Mouse (Mus musculus) CH12.LX (cell line): ENCODE measurements around the gene Robo1. TPM values are rescaled to one million over a fixed set of nuclear protein-coding genes. Genes with fewer than 3 reads are reported as not detected.

Experiments used
- DNase-seq: peaks from one replicate; pipeline ENCODE4 v3.0.0-alpha.2; 2013; ENCODE audit errors: extremely low read depth
- H3K27ac ChIP-seq: 2 replicates; pipeline ENCODE4 v1.5.1; 2012; ENCODE audit warnings: low read depth, mild to moderate bottlenecking, control low read depth, moderate library complexity; ENCODE audit not compliant: insufficient read depth
- H3K27me3 ChIP-seq: replicated peaks from 2 replicates; pipeline ENCODE3; 2012; ENCODE audit warnings: inconsistent platforms
- H3K36me3 ChIP-seq, 2 experiments: replicated peaks in 1 of 2; 2 replicates each; pipeline versions ENCODE3 to v1.6.1; 2012; ENCODE audit warnings: inconsistent platforms in 1 of 2, low read length in 1 of 2, mild to moderate bottlenecking in 1 of 2, mixed read lengths in 1 of 2, moderate library complexity in 1 of 2; ENCODE audit not compliant: control insufficient read depth in 1 of 2, insufficient read depth in 1 of 2
- H3K4me1 ChIP-seq, 2 experiments: 2 replicates each; pipeline ENCODE4 v1.6.1; 2012; ENCODE audit warnings: inconsistent platforms in 1 of 2, moderate library complexity in 1 of 2; ENCODE audit not compliant: insufficient read depth in 2 of 2, control insufficient read depth in 1 of 2
- H3K4me2 ChIP-seq: 2 replicates; pipeline ENCODE4 v1.6.1; 2012; ENCODE audit warnings: low read depth, mild to moderate bottlenecking, control low read depth; ENCODE audit not compliant: poor library complexity, insufficient read depth, severe bottlenecking
- H3K4me3 ChIP-seq, 3 experiments: fragments of 150-350 bp in 1 of 3; sonication (generic) in 1 of 3; replicated peaks in 1 of 3; 2 replicates each; pipeline versions ENCODE3 to v1.5.1; 2011 to 2012; ENCODE audit warnings: low read depth in 2 of 3, low read length in 2 of 3, mild to moderate bottlenecking in 2 of 3, moderate library complexity in 2 of 3, control low read depth in 1 of 3, improper control_type of control experiment in 1 of 3, inconsistent platforms in 1 of 3, mixed read lengths in 1 of 3; ENCODE audit not compliant: poor library complexity in 1 of 3
- H3K79me2 ChIP-seq: replicated peaks from 2 replicates; pipeline ENCODE4 v1.6.1; 2012; ENCODE audit warnings: mild to moderate bottlenecking, moderate library complexity; ENCODE audit not compliant: control insufficient read depth, poor library complexity, insufficient read depth, severe bottlenecking; ENCODE audit errors: extremely low read depth
- H3K9ac ChIP-seq: 2 replicates; pipeline ENCODE4 v1.6.1; 2012; ENCODE audit warnings: low read depth, mild to moderate bottlenecking, control low read depth, moderate library complexity; ENCODE audit not compliant: insufficient read depth
- H3K9me3 ChIP-seq: replicated peaks from 2 replicates; pipeline ENCODE3; 2012; ENCODE audit warnings: low read length, inconsistent platforms, mixed read lengths
- BHLHE40 ChIP-seq: IDR thresholded peaks from 2 replicates; pipeline ENCODE4 v1.6.1; 2011; ENCODE audit warnings: mild to moderate bottlenecking, low read depth, low read length, improper control_type of control experiment
- CHD2 ChIP-seq: IDR thresholded peaks from 2 replicates; pipeline ENCODE4 v1.6.1; 2011; ENCODE audit warnings: low read length, improper control_type of control experiment
- CTCF ChIP-seq, 2 experiments: IDR thresholded peaks in 1 of 2; conservative IDR thresholded peaks in 1 of 2; 2 replicates each; pipeline ENCODE4 v1.5.1; 2011 to 2012; ENCODE audit warnings: low read depth in 2 of 2, low read length in 2 of 2, improper control_type of control experiment in 1 of 2, inconsistent platforms in 1 of 2, mild to moderate bottlenecking in 1 of 2, moderate library complexity in 1 of 2
- E2F4 ChIP-seq: IDR thresholded peaks from 2 replicates; pipeline ENCODE4 v1.6.1; 2011; ENCODE audit warnings: low read depth, low read length, improper control_type of control experiment; ENCODE audit not compliant: insufficient replicate concordance
- ELF1 ChIP-seq: IDR thresholded peaks from 2 replicates; pipeline ENCODE4 v1.6.1; 2014; ENCODE audit warnings: low read depth, mild to moderate bottlenecking, inconsistent platforms, low read length, improper control_type of control experiment
- ETS1 ChIP-seq: conservative IDR thresholded peaks from 2 replicates; pipeline ENCODE4 v1.6.1; 2012; ENCODE audit warnings: low read depth, mild to moderate bottlenecking, inconsistent platforms, low read length, improper control_type of control experiment, moderate library complexity
- GABPA ChIP-seq: IDR thresholded peaks from 2 replicates; pipeline ENCODE4 v1.6.1; 2012; ENCODE audit warnings: low read depth, low read length, improper control_type of control experiment, inconsistent platforms; ENCODE audit not compliant: insufficient replicate concordance
- HCFC1 ChIP-seq: IDR thresholded peaks from 2 replicates; pipeline ENCODE4 v1.6.1; 2012; ENCODE audit warnings: low read depth, mild to moderate bottlenecking, inconsistent platforms, low read length, improper control_type of control experiment
- IRF4 ChIP-seq: IDR thresholded peaks from 2 replicates; pipeline ENCODE4 v1.6.1; 2014; ENCODE audit warnings: low read depth, mild to moderate bottlenecking, inconsistent platforms, low read length, improper control_type of control experiment
- JUN ChIP-seq: IDR thresholded peaks from 2 replicates; pipeline ENCODE4 v1.6.1; 2011; ENCODE audit warnings: low read depth, mild to moderate bottlenecking, low read length, improper control_type of control experiment, moderate library complexity; ENCODE audit not compliant: insufficient read depth
- KAT2A ChIP-seq: IDR thresholded peaks from 2 replicates; pipeline ENCODE4 v1.6.1; 2012; ENCODE audit warnings: low read length, improper control_type of control experiment, inconsistent platforms; ENCODE audit not compliant: insufficient replicate concordance
- MAFK ChIP-seq: IDR thresholded peaks from 2 replicates; pipeline ENCODE4 v1.6.1; 2011; ENCODE audit warnings: low read length, improper control_type of control experiment; ENCODE audit not compliant: insufficient replicate concordance
- MAZ ChIP-seq: IDR thresholded peaks from 2 replicates; pipeline ENCODE4 v1.6.1; 2012; ENCODE audit warnings: low read depth, mild to moderate bottlenecking, inconsistent platforms, low read length, improper control_type of control experiment, moderate library complexity
- MEF2A ChIP-seq: IDR thresholded peaks from 2 replicates; pipeline ENCODE4 v1.6.1; 2014; ENCODE audit warnings: low read depth, mild to moderate bottlenecking, inconsistent platforms, low read length, improper control_type of control experiment, borderline replicate concordance
- MYC ChIP-seq: IDR thresholded peaks from 2 replicates; pipeline ENCODE4 v1.6.1; 2011; ENCODE audit warnings: low read depth, mild to moderate bottlenecking, improper control_type of control experiment, low read length
- NELFE ChIP-seq: IDR thresholded peaks from 2 replicates; pipeline ENCODE4 v1.6.1; 2011; ENCODE audit warnings: low read depth, low read length, improper control_type of control experiment
- NRF1 ChIP-seq: IDR thresholded peaks from 2 replicates; pipeline ENCODE4 v1.6.1; 2014; ENCODE audit warnings: low read depth, mild to moderate bottlenecking, inconsistent platforms, low read length, improper control_type of control experiment, moderate library complexity
- PAX5 ChIP-seq: IDR thresholded peaks from 2 replicates; pipeline ENCODE4 v1.6.1; 2012; ENCODE audit warnings: low read length, inconsistent platforms, mixed read lengths
- POLR2A ChIP-seq: IDR thresholded peaks from 2 replicates; pipeline ENCODE4 v1.6.1; 2011; ENCODE audit warnings: low read depth, mild to moderate bottlenecking, improper control_type of control experiment, low read length
- SIN3A ChIP-seq: IDR thresholded peaks from 2 replicates; pipeline ENCODE4 v1.6.1; 2012; ENCODE audit warnings: low read length, improper control_type of control experiment, inconsistent platforms
- TBP ChIP-seq: conservative IDR thresholded peaks from 2 replicates; pipeline ENCODE4 v1.6.1; 2011; ENCODE audit warnings: low read depth, low read length, improper control_type of control experiment
- TCF12 ChIP-seq: IDR thresholded peaks from 2 replicates; pipeline ENCODE4 v1.6.1; 2014; ENCODE audit warnings: low read depth, mild to moderate bottlenecking, inconsistent platforms, low read length, improper control_type of control experiment
- UBTF ChIP-seq: IDR thresholded peaks from 2 replicates; pipeline ENCODE4 v1.6.1; 2012; ENCODE audit warnings: low read depth, mild to moderate bottlenecking, inconsistent platforms, low read length, improper control_type of control experiment, moderate library complexity
- USF1 ChIP-seq: IDR thresholded peaks from 2 replicates; pipeline ENCODE4 v1.6.1; 2014; ENCODE audit warnings: low read depth, mild to moderate bottlenecking, inconsistent platforms, low read length, improper control_type of control experiment
- USF2 ChIP-seq: conservative IDR thresholded peaks from 2 replicates; pipeline ENCODE4 v1.6.1; 2011; ENCODE audit warnings: low read depth, low read length, improper control_type of control experiment
- ZC3H11A ChIP-seq: IDR thresholded peaks from 2 replicates; pipeline ENCODE4 v1.6.1; 2012; ENCODE audit warnings: low read depth, mild to moderate bottlenecking, inconsistent platforms, low read length, improper control_type of control experiment
- dilution Hi-C: fragments of 300-500 bp; cut with MboI; formaldehyde crosslinking; loops from 2 replicates; pipeline ENCODE4 v1.14.3; 2020; ENCODE audit warnings: low sequenced_read_pairs; ENCODE audit not compliant: extremely low pct_unique_long_range_greater_than_20kb, extremely low pct_ligation_motif_present
- in situ Hi-C: fragments of 300-500 bp; cut with MboI; formaldehyde crosslinking; loops from 3 replicates; pipeline ENCODE4 v1.14.3; 2019; ENCODE audit warnings: low sequenced_read_pairs, low pct_ligation_motif_present, low pct_unique_long_range_greater_than_20kb, mixed read lengths
- polyA plus RNA-seq: library from polyadenylated mRNA; unstranded; fragments of >175 nt; gene quantifications from 2 replicates; pipeline ENCODE4 v1.2.1, GENCODE M21; 2012; ENCODE audit warnings: low read depth; ENCODE audit not compliant: insufficient read length
- total RNA-seq, 2 experiments: library from RNA; depleted of rRNA; stranded (reverse); fragments of 300-350 nt in 1 of 2; fragments of >200 nt in 1 of 2; gene quantifications; 2 replicates each; pipeline ENCODE4 v1.2.3; 2012 to 2014

Gene Robo1
- total and polyA plus RNA-seq, 3 experiments = not detected

- dilution Hi-C loops (no loop called here), in situ Hi-C loops (no loop called here)
- TF ChIP-seq USF2 (no peak), USF1 (no peak), POLR2A (no peak), TCF12 (no peak), SIN3A (no peak), MEF2A (no peak), HCFC1 (no peak), MAZ (no peak), ETS1 (no peak), E2F4 (no peak), CHD2 (no peak), BHLHE40 (no peak), NELFE (no peak), ELF1 (no peak), CTCF (conservative IDR thresholded peaks at IDR 0.05 in 1 of 2, IDR thresholded peaks at IDR 0.05 in 1 of 2; ENCODE audit: low read depth in 2 of 2, low read length in 2 of 2) (no peak), KAT2A (no peak), ZC3H11A (no peak)
These were observed 580.0 kb downstream of the Robo1 start for GRCm38 (mm10) chr16:72888108-72888507.

DNA sequence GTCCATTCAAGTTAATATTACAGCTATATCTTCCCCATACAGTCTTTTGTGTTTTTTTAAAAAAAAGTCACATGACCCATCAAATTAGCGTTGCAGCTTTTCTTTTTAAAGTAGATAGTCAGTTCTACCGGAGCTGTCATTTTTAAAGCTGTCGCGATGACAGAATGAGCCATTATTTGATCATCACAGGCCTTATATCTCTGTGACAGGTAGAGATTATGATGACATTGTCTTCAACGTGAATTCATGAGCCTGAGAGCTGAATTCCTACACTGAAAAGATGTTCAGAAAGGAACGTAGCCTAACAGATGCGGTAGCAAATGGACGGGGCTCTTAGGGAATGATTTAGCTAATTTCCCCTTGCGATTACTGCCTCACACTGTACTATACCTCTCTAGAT, 581.3 kb downstream of the Robo1 start:
- H3K4me1 ChIP-seq = no peaks in the 10 kb centered on the region
- no peak overlapping the region for H3K27ac ChIP-seq
- in situ Hi-C loops (no loop called here), dilution Hi-C loops (no loop called here)
- DNase-seq = no peak
- H3K9ac ChIP-seq = no peak overlapping the region
- no peaks in the 10 kb centered on the region for H3K27me3 ChIP-seq
- H3K4me2 ChIP-seq = no peak overlapping the region
- no peak for TF ChIP-seq TBP
- no peak for TF ChIP-seq UBTF
- no peak for TF ChIP-seq POLR2A
- no peak for TF ChIP-seq NELFE
- no peak for TF ChIP-seq MAFK
- TF ChIP-seq MAZ = no peak
- TF ChIP-seq JUN = no peak
- TF ChIP-seq PAX5 = no peak
- TF ChIP-seq ZC3H11A = no peak
- TF ChIP-seq MYC = no peak
- TF ChIP-seq SIN3A = no peak
- no peak for TF ChIP-seq ETS1
- TF ChIP-seq NRF1 = no peak
- no peak for TF ChIP-seq IRF4
- no peak for TF ChIP-seq ELF1
- no peak for TF ChIP-seq GABPA
- H3K79me2 ChIP-seq = no peaks in the 10 kb centered on the region
- peaks cover 42% of the 10 kb centered on the region for H3K9me3 ChIP-seq
- H3K36me3 ChIP-seq = no peaks in the 10 kb centered on the region
- no peak overlapping the region for H3K4me3 ChIP-seq

More at GRCm38 (mm10) chr16:72888108-72888507, 580.0 kb downstream of the Robo1 start:
- Histone ChIP-seq H3K4me2 (no peak overlapping the region), H3K9me3 (peaks cover 40% of the 10 kb centered on the region), H3K79me2 (no peaks in the 10 kb centered on the region), H3K9ac (no peak overlapping the region), H3K4me1 (no peaks in the 10 kb centered on the region), H3K27me3 (no peaks in the 10 kb centered on the region), H3K27ac (no peak overlapping the region), H3K36me3 (no peaks in the 10 kb centered on the region), H3K4me3 (no peak overlapping the region)
- DNase-seq = no peak
